Mouse (Mus musculus) neural tube, embryonic 14.5 days (tissue): ENCODE measurements around the gene Ring1. TPM values are rescaled to one million over a fixed set of nuclear protein-coding genes. Genes with fewer than 3 reads are reported as not detected.
"Not testable (repeated sequence)": the region's sequence is repeated elsewhere in the genome, so short reads cannot be mapped to it uniquely, and the experiment has no call there.

Experiments used
- ATAC-seq: fragments of 200-750 bp; cut with Nextera tagmentation; 2 replicates; pipeline ENCODE4 v1.8.0; 2017; ENCODE audit warnings: low read depth, mild to moderate bottlenecking, moderate TSS enrichment, moderate library complexity
- H3K27ac ChIP-seq: fragments of 300-500 bp; sonication (generic); 2 replicates; pipeline ENCODE4 v1.5.1; 2014; ENCODE audit warnings: low read depth, mild to moderate bottlenecking, control low read depth, low read length, moderate library complexity, mixed read lengths
- H3K27me3 ChIP-seq: fragments of 300-500 bp; sonication (generic); 2 replicates; pipeline ENCODE4 v1.6.1; 2014; ENCODE audit warnings: low read length; ENCODE audit not compliant: control insufficient read depth, insufficient read depth
- H3K36me3 ChIP-seq: fragments of 300-500 bp; sonication (generic); 2 replicates; pipeline ENCODE4 v1.6.1; 2014; ENCODE audit warnings: low read length, mixed read lengths; ENCODE audit not compliant: control insufficient read depth, insufficient read depth
- H3K4me1 ChIP-seq: fragments of 300-500 bp; sonication (generic); 2 replicates; pipeline ENCODE4 v1.6.1; 2014; ENCODE audit warnings: low read length; ENCODE audit not compliant: control insufficient read depth, insufficient read depth
- H3K4me2 ChIP-seq: fragments of 300-500 bp; sonication (generic); 2 replicates; pipeline ENCODE4 v1.6.1; 2014; ENCODE audit warnings: mild to moderate bottlenecking, low read depth, low read length, control low read depth
- H3K4me3 ChIP-seq: fragments of 300-500 bp; sonication (generic); 2 replicates; pipeline ENCODE4 v1.5.1; 2014; ENCODE audit warnings: low read depth, low read length, control low read depth, mixed read lengths
- H3K9ac ChIP-seq: fragments of 300-500 bp; sonication (generic); replicated peaks from 2 replicates; pipeline ENCODE4 v1.6.1; 2014; ENCODE audit warnings: low read depth, mild to moderate bottlenecking, control low read depth, low read length, mixed read lengths
- H3K9me3 ChIP-seq: fragments of 300-500 bp; sonication (generic); 2 replicates; pipeline ENCODE4 v1.6.1; 2016; ENCODE audit warnings: low read length; ENCODE audit not compliant: control insufficient read depth
- WGBS: fragments of 180-500 bp; shearing (Covaris S2); extraction: QIAGEN DNeasy Blood & Tissue Kit; methylation state at CpG from one replicate; pipeline ENCODE4 v1.1.7; 2014; 5-methylcytosine and 5-hydroxymethylcytosine counted together
- polyA plus RNA-seq: library from polyadenylated mRNA; unstranded; fragments of >200 nt; fragmentation: Nextera tagmentation; extraction: Ambion mirVana; gene quantifications from 2 replicates; pipeline ENCODE4 v1.2.1, GENCODE M21; 2014

Ring1 gene
- polyA plus RNA-seq, 1 experiment from 2014 or later: 7.3 TPM

GRCm38 (mm10) chr17:33991788-33992664 is 32.5 kb downstream of the Ring1 start:
- ATAC-seq: peak; percentile 46; the same call in 1 of the 2 replicates
- Histone ChIP-seq H3K27me3 (no peaks in the 10 kb centered on the region), H3K4me3 (no peak overlapping the region), H3K9ac (no peak overlapping the region), H3K4me1 (no peaks in the 10 kb centered on the region), H3K27ac (no peak overlapping the region), H3K36me3 (no peaks in the 10 kb centered on the region), H3K9me3 (no peaks in the 10 kb centered on the region), H3K4me2 (no peak overlapping the region)
- 34% methylated on average over 10 of the region's 10 CpGs for WGBS

DNA sequence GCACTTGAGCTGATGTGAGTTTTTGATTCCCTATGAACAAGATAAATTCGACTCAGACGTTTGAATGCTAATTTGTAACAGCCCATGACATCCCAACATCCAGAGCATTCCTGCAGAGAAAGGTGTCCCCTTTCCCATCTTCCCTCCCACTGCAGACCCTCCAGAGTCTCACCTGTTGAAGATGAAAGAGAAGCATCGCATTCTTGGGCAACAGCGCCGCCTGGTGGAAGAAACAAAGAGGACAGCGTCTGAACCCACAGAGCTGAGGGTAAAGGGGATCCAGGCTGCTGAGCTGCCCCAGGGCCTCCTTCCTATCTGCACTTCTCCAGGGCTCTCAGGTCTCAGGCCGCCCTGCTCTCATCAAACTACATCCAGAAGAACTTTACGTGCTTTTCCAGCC is 42.3 kb downstream of the Ring1 start:
- H3K4me1 ChIP-seq, H3K9ac ChIP-seq, H3K27ac ChIP-seq, ATAC-seq, H3K36me3 ChIP-seq, H3K27me3 ChIP-seq, H3K9me3 ChIP-seq: not testable (repeated sequence)
- WGBS: 11% methylated on average over 8 of the region's 8 CpGs
- 0 out of 2 replicates have a peak overlapping the region, but pooled peaks have one; percentile 38 for H3K4me3 ChIP-seq
- H3K4me2 ChIP-seq: peak overlapping the region; percentile 43

- not testable (repeated sequence) for H3K9me3 ChIP-seq, H3K27me3 ChIP-seq, H3K4me1 ChIP-seq, H3K36me3 ChIP-seq
- under 1% methylated on average over 27 of the region's 27 CpGs for WGBS
- Histone ChIP-seq H3K9ac (peak overlapping the region; percentile 47; the same call in 1 of the 2 replicates), H3K27ac (peak overlapping the region; percentile 88), H3K4me2 (peak overlapping the region; percentile 43), H3K4me3 (peak overlapping the region; percentile 38)
- ATAC-seq: peak; percentile 96
Observed at GRCm38 (mm10) chr17:33981192-33981909, 43.1 kb downstream of the Ring1 start.

- H3K36me3 ChIP-seq: no peaks in the 10 kb centered on the region
- no peak overlapping the region for H3K4me3 ChIP-seq
- H3K4me2 ChIP-seq: no peak overlapping the region
- H3K4me1 ChIP-seq: 0 out of 2 replicates have a peak, but pooled peaks cover 4% of the 10 kb centered on the region
- H3K9me3 ChIP-seq: no peaks in the 10 kb centered on the region
- H3K9ac ChIP-seq: peak overlapping the region; percentile 37; the same call in 1 of the 2 replicates
- 77% methylated on average over 19 of the region's 19 CpGs for WGBS
- ATAC-seq: peak; percentile 4; the same call in 1 of the 2 replicates
- peaks cover 9% of the 10 kb centered on the region for H3K27me3 ChIP-seq
- 0 out of 2 replicates have a peak overlapping the region, but pooled peaks have one; percentile 34 for H3K27ac ChIP-seq
Observed at GRCm38 (mm10) chr17:33980181-33981035, 44.1 kb downstream of the Ring1 start.

GRCm38 (mm10) chr17:33979512-33980050 is 44.9 kb downstream of the Ring1 start:
- 77% methylated on average over 6 of the region's 6 CpGs for WGBS
- H3K36me3 ChIP-seq: no peaks in the 10 kb centered on the region
- H3K9ac ChIP-seq: no peak overlapping the region
- no peak overlapping the region for H3K27ac ChIP-seq
- H3K4me2 ChIP-seq: no peak overlapping the region
- 0 out of 2 replicates have a peak, but pooled peaks cover 4% of the 10 kb centered on the region for H3K4me1 ChIP-seq
- no peak for ATAC-seq
- H3K9me3 ChIP-seq: no peaks in the 10 kb centered on the region
- no peak overlapping the region for H3K4me3 ChIP-seq
- H3K27me3 ChIP-seq: peaks cover 9% of the 10 kb centered on the region

DNA sequence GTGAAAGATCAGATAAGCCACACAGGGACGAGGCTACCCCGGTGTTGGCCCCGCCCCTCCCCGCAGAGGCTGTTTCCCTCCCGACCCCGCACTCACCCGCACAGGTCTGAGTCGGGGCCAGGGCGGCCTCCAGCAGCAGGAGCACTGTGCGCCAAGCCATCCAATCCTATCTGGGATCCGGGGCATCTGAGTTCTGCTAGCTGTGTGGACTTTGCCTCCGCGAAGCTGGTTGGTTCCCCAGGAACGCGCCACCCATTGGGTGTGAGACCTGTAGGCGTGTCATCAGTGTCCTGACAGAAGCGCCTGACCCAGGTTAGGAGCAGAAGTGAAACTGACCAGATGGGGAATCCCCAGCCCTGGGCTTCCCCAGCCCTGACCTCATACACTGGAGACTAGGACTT is 45.8 kb downstream of the Ring1 start:
- H3K4me2 ChIP-seq: peak overlapping the region; percentile 40
- WGBS: under 1% methylated on average over 16 of the region's 17 CpGs
- 0 out of 2 replicates have a peak, but pooled peaks cover 4% of the 10 kb centered on the region for H3K4me1 ChIP-seq
- H3K9ac ChIP-seq: no peak overlapping the region
- peak overlapping the region; percentile 25 for H3K4me3 ChIP-seq
- H3K27ac ChIP-seq: no peak overlapping the region
- no peaks in the 10 kb centered on the region for H3K36me3 ChIP-seq
- peaks cover 9% of the 10 kb centered on the region for H3K27me3 ChIP-seq
- ATAC-seq: no peak
- no peaks in the 10 kb centered on the region for H3K9me3 ChIP-seq

DNA sequence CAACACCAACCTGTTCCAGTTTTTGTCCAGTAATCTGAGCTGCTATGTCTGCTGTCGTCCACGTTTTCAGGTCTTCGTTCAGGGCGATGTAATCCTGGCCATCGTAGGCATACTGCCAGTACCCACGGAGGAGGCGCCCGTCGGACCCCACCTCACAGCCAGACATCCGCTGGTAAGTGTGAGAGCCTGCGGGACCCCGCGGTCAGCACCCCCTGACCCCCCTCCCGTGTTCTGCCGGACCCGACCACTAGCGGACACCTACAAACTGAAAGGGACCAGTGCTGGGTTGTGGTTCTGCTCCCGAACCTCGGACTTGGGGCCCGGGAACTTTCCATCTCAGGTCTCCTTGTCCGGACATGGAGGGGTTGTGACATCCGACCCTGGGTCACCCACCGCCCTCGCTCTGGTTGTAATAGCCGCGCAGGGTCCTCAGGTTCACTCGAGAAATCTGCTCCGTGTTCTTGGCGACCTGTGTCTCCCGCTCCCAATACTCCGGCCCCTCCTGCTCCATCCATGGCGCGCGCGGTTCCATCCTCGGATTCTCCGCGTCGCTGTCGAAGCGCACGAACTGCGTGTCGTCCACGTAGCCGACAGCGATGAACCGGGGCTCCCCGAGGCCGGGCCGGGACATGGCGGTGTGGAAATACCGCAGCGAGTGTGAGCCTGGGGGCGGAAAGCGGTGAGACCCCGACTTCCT is 46.5 kb downstream of the Ring1 start:
- ATAC-seq: no peak
- Histone ChIP-seq H3K4me1 (0 out of 2 replicates have a peak, but pooled peaks cover 4% of the 10 kb centered on the region), H3K9me3 (no peaks in the 10 kb centered on the region), H3K4me2 (peak overlapping the region; percentile 40), H3K9ac (no peak overlapping the region), H3K4me3 (peak overlapping the region; percentile 25), H3K36me3 (no peaks in the 10 kb centered on the region), H3K27me3 (peaks cover 9% of the 10 kb centered on the region), H3K27ac (no peak overlapping the region)
- WGBS: 2% methylated on average over 57 of the region's 57 CpGs

- H3K4me2 ChIP-seq: no peak overlapping the region
- 66% methylated on average over 3 of the region's 3 CpGs for WGBS
- H3K9me3 ChIP-seq: no peaks in the 10 kb centered on the region
- H3K36me3 ChIP-seq: no peaks in the 10 kb centered on the region
- peaks cover 4% of the 10 kb centered on the region for H3K27me3 ChIP-seq
- H3K27ac ChIP-seq: no peak overlapping the region
- ATAC-seq: no peak
- no peak overlapping the region for H3K9ac ChIP-seq
- no peak overlapping the region for H3K4me3 ChIP-seq
- no peaks in the 10 kb centered on the region; the same call in 1 of the 2 replicates for H3K4me1 ChIP-seq
Observed at GRCm38 (mm10) chr17:33973572-33973971, 50.9 kb downstream of the Ring1 start.
